Mouse (Mus musculus) bone marrow, adult 2 months (tissue): ENCODE results near the gene Gngt2. TPM values are rescaled to one million over a fixed set of nuclear protein-coding genes. Genes with fewer than 3 reads are reported as not detected.

Source experiments
- H3K27ac ChIP-seq: fragments of 200-500 bp; 2 replicates; pipeline ENCODE4 v1.5.1; 2012; ENCODE audit warnings: low read depth, mild to moderate bottlenecking, control low read depth, inconsistent platforms, low read length; ENCODE audit not compliant: control insufficient read depth, poor library complexity, insufficient read depth
- H3K4me1 ChIP-seq: fragments of 200-500 bp; 2 replicates; pipeline ENCODE4 v1.6.1; 2011; ENCODE audit warnings: low read length; ENCODE audit not compliant: control insufficient read depth, insufficient read depth
- H3K4me3 ChIP-seq: fragments of 200-500 bp; replicated peaks from 2 replicates; pipeline ENCODE3; 2011; ENCODE audit warnings: mild to moderate bottlenecking, low read depth, low read length, control low read depth; ENCODE audit not compliant: control insufficient read depth
- CTCF ChIP-seq: fragments of 200-500 bp; IDR thresholded peaks from 2 replicates; pipeline ENCODE4 v1.5.1; 2011; ENCODE audit warnings: low read length, control low read depth; ENCODE audit not compliant: control insufficient read depth, insufficient read depth
- POLR2A ChIP-seq: fragments of 200-500 bp; IDR thresholded peaks from 2 replicates; pipeline ENCODE4 v1.6.1; 2011; ENCODE audit warnings: low read depth, mild to moderate bottlenecking, control low read depth, low read length, borderline replicate concordance; ENCODE audit not compliant: control insufficient read depth
- WGBS: fragments of 180-500 bp; shearing (Covaris S2); methylation state at CpG from one replicate; pipeline ENCODE4 v1.1.7; 2018; 5-methylcytosine and 5-hydroxymethylcytosine counted together
- polyA plus RNA-seq: library from polyadenylated mRNA; stranded (reverse); fragments of >200 nt; gene quantifications from 2 replicates; pipeline ENCODE4 v1.2.4, GENCODE M21; 2011; ENCODE audit warnings: low replicate concordance; ENCODE audit not compliant: missing spikeins, insufficient read depth, insufficient read length

Gngt2 gene
- polyA plus RNA-seq, 1 experiment = 94.0 TPM

- WGBS = 27% methylated on average over 4 of the region's 4 CpGs
- Histone ChIP-seq H3K4me1 (peaks cover 23% of the 10 kb centered on the region), H3K4me3 (no peak overlapping the region), H3K27ac (0 out of 2 replicates have a peak overlapping the region, but pooled peaks have one; percentile 15)
- no peak for TF ChIP-seq CTCF
- no peak for TF ChIP-seq POLR2A
Measured at GRCm38 (mm10) chr11:95838598-95838997, 1.6 kb downstream of the Gngt2 start.

- Histone ChIP-seq H3K4me1 (peaks cover 23% of the 10 kb centered on the region), H3K27ac (peak overlapping the region; percentile 30), H3K4me3 (no peak overlapping the region)
- no peak for TF ChIP-seq CTCF
- no peak for TF ChIP-seq POLR2A
- WGBS = 65% methylated on average over 8 of the region's 8 CpGs
Measured at GRCm38 (mm10) chr11:95838999-95839868, 2.2 kb downstream of the Gngt2 start.

DNA sequence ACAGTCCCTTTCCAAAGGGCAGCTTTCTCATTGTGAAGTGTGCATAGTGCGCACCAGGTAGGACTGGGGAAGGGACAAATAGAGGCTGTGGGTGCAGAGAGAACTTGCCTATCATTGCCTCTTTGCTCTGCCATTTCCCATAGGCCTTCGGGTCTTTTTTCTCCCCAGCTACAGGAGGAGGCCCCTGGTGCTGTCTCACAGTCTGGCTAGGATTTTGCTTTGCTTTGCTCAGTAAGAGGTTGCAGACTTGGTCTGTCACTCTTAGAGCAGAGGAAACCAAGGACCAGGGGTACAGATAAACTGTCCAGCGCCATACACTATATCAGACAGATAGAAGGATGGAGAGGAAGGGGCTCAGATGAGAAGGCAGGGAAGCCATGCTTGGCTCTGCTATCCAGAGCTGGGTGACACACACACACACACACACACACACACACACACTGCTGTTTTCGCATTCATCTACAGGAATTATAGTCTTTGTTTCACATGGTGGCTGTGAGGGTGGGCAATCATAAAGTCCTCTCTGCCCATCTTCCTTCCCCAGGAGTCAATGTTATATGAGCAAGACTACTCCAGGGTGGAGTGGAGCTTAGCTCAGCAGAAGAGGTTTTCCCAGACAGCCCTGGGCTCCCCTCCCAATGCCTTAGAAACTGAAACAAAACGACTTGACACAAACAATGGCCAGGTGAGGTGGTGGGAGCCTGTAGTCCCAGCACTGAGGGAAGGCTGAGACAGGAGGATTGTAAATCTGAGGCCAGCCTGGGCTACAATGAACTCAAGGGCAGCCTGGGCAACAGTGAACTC lies 3.9 kb downstream of the Gngt2 start:
- 42% methylated on average over 5 of the region's 5 CpGs for WGBS
- H3K4me1 ChIP-seq = peaks cover 17% of the 10 kb centered on the region
- H3K27ac ChIP-seq = peak overlapping the region; percentile 53

DNA sequence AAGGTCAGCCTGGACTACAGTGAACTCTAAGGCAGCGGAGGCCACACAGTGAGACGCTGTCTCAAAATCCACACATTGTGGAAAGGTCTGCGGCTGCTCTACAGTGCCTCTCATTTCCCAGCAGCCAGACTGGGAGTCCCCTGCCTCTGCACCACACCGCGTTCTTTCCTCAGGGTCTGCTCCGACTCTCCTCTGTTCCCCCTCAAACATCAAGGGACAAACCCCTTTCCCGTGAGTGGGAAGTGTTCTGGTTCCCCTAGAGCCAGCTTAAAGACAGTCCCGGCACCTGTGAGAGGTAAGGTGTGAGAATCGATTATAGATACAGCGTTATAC lies 4.4 kb downstream of the Gngt2 start:
- 13% methylated on average over 10 of the region's 10 CpGs for WGBS
- no peak for TF ChIP-seq POLR2A
- no peak for TF ChIP-seq CTCF
- peak overlapping the region; percentile 71 for H3K4me3 ChIP-seq
- H3K4me1 ChIP-seq = peaks cover 17% of the 10 kb centered on the region
- H3K27ac ChIP-seq = peak overlapping the region; percentile 53

More for the DNA sequence above, 3.9 kb downstream of the Gngt2 start:
- H3K4me3 ChIP-seq = peak overlapping the region; percentile 71
- TF ChIP-seq POLR2A = no peak
- TF ChIP-seq CTCF = no peak

- Histone ChIP-seq H3K4me1 (peaks cover 17% of the 10 kb centered on the region), H3K4me3 (peak within 1 kb of the TSS; percentile 71), H3K27ac (peak within 1 kb of the TSS; percentile 53)
- peak; percentile 92; the same call in 1 of the 2 replicates for TF ChIP-seq POLR2A
- TF ChIP-seq CTCF = no peak
- WGBS = 2% methylated on average over 11 of the region's 11 CpGs
Measured at GRCm38 (mm10) chr11:95842074-95842681, 5.2 kb downstream of the Gngt2 start, which contains the start of gene Abi3. Gene Abi3, minus strand, starts transcription at chr11:95842476.

DNA sequence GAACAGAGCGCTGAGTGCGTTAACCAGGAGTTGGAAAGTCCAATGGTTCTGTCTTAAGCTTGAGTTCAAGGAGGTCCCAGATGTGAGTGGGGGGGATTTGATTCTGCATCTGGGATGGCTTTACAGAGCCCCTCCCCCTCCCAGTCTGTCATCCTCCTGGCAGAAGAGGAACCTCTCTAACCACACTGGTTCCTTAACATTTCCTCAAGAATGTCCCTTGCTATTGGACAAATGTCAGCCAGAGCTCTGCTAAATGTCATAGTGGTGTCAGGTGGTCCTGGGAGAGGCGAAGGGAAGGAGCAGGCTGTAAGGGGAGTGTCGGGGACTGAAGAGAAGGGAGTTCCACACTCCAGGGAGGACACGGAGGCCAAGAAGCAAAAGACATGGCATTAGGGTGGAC lies 5.9 kb downstream of the Gngt2 start:
- no peak for TF ChIP-seq POLR2A
- no peak for TF ChIP-seq CTCF
- Histone ChIP-seq H3K27ac (peak overlapping the region; percentile 27; the same call in 1 of the 2 replicates), H3K4me1 (peaks cover 15% of the 10 kb centered on the region), H3K4me3 (peak overlapping the region; percentile 4)
- 26% methylated on average over 5 of the region's 5 CpGs for WGBS

DNA sequence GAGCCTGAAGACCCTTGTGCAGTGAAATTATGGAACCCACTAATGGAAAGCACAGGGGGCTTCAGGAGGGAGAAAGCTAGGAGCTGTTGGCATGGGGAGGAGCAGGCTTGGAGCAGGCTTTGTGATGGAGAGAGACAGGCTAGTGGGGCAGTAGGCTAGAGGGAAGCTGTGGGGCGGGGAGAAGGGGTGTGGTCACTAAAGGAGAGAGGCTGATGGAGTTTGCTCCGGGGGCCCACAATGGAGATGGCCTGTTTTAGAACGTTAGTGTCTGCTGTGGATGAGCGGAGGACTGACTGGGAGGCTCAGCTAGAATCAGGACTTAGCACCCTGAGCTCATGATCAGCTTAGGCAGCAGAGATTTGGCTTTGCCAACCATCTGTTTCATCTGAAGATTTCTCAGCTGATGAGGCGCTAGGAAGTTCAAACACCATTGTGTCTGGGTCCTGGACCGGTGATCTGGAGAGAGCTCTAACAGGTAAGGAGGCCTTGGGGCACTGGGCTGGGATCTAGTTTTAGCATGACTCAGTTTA lies 6.5 kb downstream of the Gngt2 start:
- Histone ChIP-seq H3K4me1 (peaks cover 11% of the 10 kb centered on the region), H3K27ac (peak overlapping the region; percentile 20; the same call in 1 of the 2 replicates), H3K4me3 (no peak overlapping the region)
- WGBS = 50% methylated on average over 6 of the region's 6 CpGs
- TF ChIP-seq POLR2A = no peak
